ENCODE assay signal across 8 mouse cellular contexts in genomic region chr7:78658026-78658425, GRCm38 (mm10).
A peak's percentile ranks its signal among the peaks of the same experiment; 100 is the strongest.
DNase-seq lines count a peak whose midpoint lies in the region; ATAC-seq and TF ChIP-seq lines count a peak whose summit lies in the region.
"Had no signal": no experiment of that assay in that cellular context is flagged by ENCODE, and none has a peak within 500 bp of the region (broad histone marks: within the 10 kb centered on the region; RNA-seq: fewer than 3 reads in every experiment).

No protein-coding gene starts in this region.

- no peak for TF ChIP-seq POLR2A in heart, adult 2 months (IDR thresholded peaks at IDR 0.05; ENCODE audit: insufficient read depth, low read depth, low read length)

- no peaks in the 10 kb centered on the region for H3K36me3 ChIP-seq in lung, postnatal 0 days (ENCODE audit: insufficient read depth, low read length)
- no peaks in the 10 kb centered on the region for H3K36me3 ChIP-seq in heart, adult 2 months (ENCODE audit: control insufficient read depth, insufficient read depth, low read length)
- no peaks in the 10 kb centered on the region for H3K36me3 ChIP-seq in midbrain, embryonic 14.5 days (ENCODE audit: control insufficient read depth, insufficient read depth, low read length)
- H3K36me3 ChIP-seq: limb, embryonic 15.5 days had no signal

- no peaks in the 10 kb centered on the region for H3K27me3 ChIP-seq in lung, postnatal 0 days (replicated peaks; ENCODE audit: insufficient read depth, low read length)
- no peaks in the 10 kb centered on the region for H3K27me3 ChIP-seq in heart, adult 2 months (ENCODE audit: control insufficient read depth, insufficient read depth, low read length)
- H3K27me3 ChIP-seq in midbrain, embryonic 14.5 days (ENCODE audit: control insufficient read depth, insufficient read depth, low read length): no peaks in the 10 kb centered on the region

- H3K9me3 ChIP-seq in lung, postnatal 0 days (ENCODE audit: low read length): no peaks in the 10 kb centered on the region
- H3K9me3 ChIP-seq in midbrain, embryonic 14.5 days (ENCODE audit: control insufficient read depth, low read length): no peaks in the 10 kb centered on the region
- H3K9me3 ChIP-seq: limb, embryonic 15.5 days had no signal

- no peaks in the 10 kb centered on the region for H3K4me1 ChIP-seq in lung, postnatal 0 days (ENCODE audit: insufficient read depth, low read depth, low read length)
- peaks cover 10% of the 10 kb centered on the region; the same call in 1 of the 2 replicates for H3K4me1 ChIP-seq in brown adipose tissue, adult 24 weeks (ENCODE audit: control insufficient read depth, insufficient read depth, insufficient read length, low read length)
- H3K4me1 ChIP-seq in heart, adult 2 months (ENCODE audit: control insufficient read depth, insufficient read depth, low read length): no peaks in the 10 kb centered on the region; the same call in 1 of the 2 replicates
- H3K4me1 ChIP-seq in midbrain, embryonic 14.5 days (ENCODE audit: control insufficient read depth, insufficient read depth, low read length): 0 out of 2 replicates have a peak, but pooled peaks cover 4% of the 10 kb centered on the region
- H3K4me1 ChIP-seq: limb, embryonic 15.5 days had no signal

- H3K4me3 ChIP-seq in lung, postnatal 0 days (ENCODE audit: low read depth, low read length): no peak overlapping the region
- H3K4me3 ChIP-seq in brown adipose tissue, adult 24 weeks (ENCODE audit: insufficient read depth, low read depth, low read length): no peak overlapping the region
- no peak overlapping the region for H3K4me3 ChIP-seq in heart, adult 2 months
- H3K4me3 ChIP-seq in midbrain, embryonic 14.5 days (replicated peaks; ENCODE audit: low read depth, low read length): no peak overlapping the region
- H3K4me3 ChIP-seq: limb, embryonic 15.5 days had no signal

- no peaks in the 10 kb centered on the region for H3K79me2 ChIP-seq in heart, adult 2 months (replicated peaks; ENCODE audit: control insufficient read depth, insufficient read depth, low read length)

- H3K27ac ChIP-seq in lung, postnatal 0 days (ENCODE audit: low read length): no peak overlapping the region
- peak overlapping the region; percentile 90 for H3K27ac ChIP-seq in brown adipose tissue, adult 24 weeks (replicated peaks; ENCODE audit: low read depth, low read length)
- H3K27ac ChIP-seq in heart, adult 2 months: no peak overlapping the region
- no peak overlapping the region for H3K27ac ChIP-seq in midbrain, embryonic 14.5 days (replicated peaks; ENCODE audit: low read depth, low read length)
- H3K27ac ChIP-seq: limb, embryonic 15.5 days had no signal

- H3K9ac ChIP-seq in lung, postnatal 0 days (replicated peaks; ENCODE audit: low read depth): no peak overlapping the region
- no peak overlapping the region for H3K9ac ChIP-seq in heart, adult 2 months (ENCODE audit: low read depth, low read length)
- no peak overlapping the region for H3K9ac ChIP-seq in midbrain, embryonic 14.5 days (replicated peaks; ENCODE audit: low read length)
- H3K9ac ChIP-seq: limb, embryonic 15.5 days had no signal

- ATAC-seq in lung, postnatal 0 days: no peak
- ATAC-seq in midbrain, embryonic 14.5 days (ENCODE audit: low FRiP score, low TSS enrichment): no peak

- TF ChIP-seq EP300 in lung, postnatal 0 days (IDR thresholded peaks at IDR 0.05): no peak
- no peak for TF ChIP-seq EP300 in heart, adult 2 months (IDR thresholded peaks at IDR 0.05; ENCODE audit: insufficient read depth, low read depth, low read length)

- 63% methylated on average over 10 of the region's 10 CpGs for WGBS in lung, postnatal 0 days
- WGBS in heart, adult 2 months: 47% methylated on average over 10 of the region's 10 CpGs
- WGBS in midbrain, embryonic 14.5 days: 35% methylated on average over 10 of the region's 10 CpGs

- peak; percentile 9 for DNase-seq in lung, postnatal 14 days
- no peak for DNase-seq in lung, postnatal 0 days (ENCODE audit: low spot score)
- DNase-seq in heart, adult 2 months: peak; percentile 41 to 47
- DNase-seq in midbrain, embryonic 14.5 days: peak; percentile 60
- DNase-seq in c-Kit-positive CD71-positive TER-119-positive erythroid progenitor cells, embryonic 14.5 days (ENCODE audit: low spot score): no peak
- no peak for DNase-seq in right cerebral cortex, postnatal 36 days (ENCODE audit: low spot score in 2 of 2)

- H3K4me2 ChIP-seq in lung, postnatal 0 days (replicated peaks; ENCODE audit: low read depth, low read length): no peak overlapping the region
- no peak overlapping the region for H3K4me2 ChIP-seq in midbrain, embryonic 14.5 days (ENCODE audit: low read length)
- H3K4me2 ChIP-seq: limb, embryonic 15.5 days had no signal

- intact Hi-C loops in heart, adult 2 months (cut with DNase I): no loop called here

- TF ChIP-seq CTCF in lung, postnatal 0 days (IDR thresholded peaks at IDR 0.05): no peak
- no peak for TF ChIP-seq CTCF in heart, adult 2 months (IDR thresholded peaks at IDR 0.05)

Comparison
In these comparisons a context has a peak if more than half of its experiments do, and no peak if none do; other contexts are left out.
1. DNase-seq: peak in lung, postnatal 14 days (single experiment), heart, adult 2 months (2 of 2) and midbrain, embryonic 14.5 days (single experiment); none in lung, postnatal 0 days (single experiment), c-Kit-positive CD71-positive TER-119-positive erythroid progenitor cells, embryonic 14.5 days (single experiment) and right cerebral cortex, postnatal 36 days (0 of 2).